25 mouse cellular contexts compared by ENCODE assay signal in genomic region chrX:163027864-163028263, GRCm38 (mm10).
"Had no signal": no experiment of that assay in that cellular context is flagged by ENCODE, and none has a peak within 500 bp of the region (broad histone marks: within the 10 kb centered on the region; RNA-seq: fewer than 3 reads in every experiment).

No protein-coding gene starts in this region.

- H3K27ac ChIP-seq: heart, adult 2 months; heart, embryonic 13.5 days; heart, embryonic 15.5 days; hindbrain, embryonic 13.5 days; hindbrain, embryonic 15.5 days; hindbrain, postnatal 0 days; layer of hippocampus, adult 2 months; left cerebral cortex, adult 2 months; limb, embryonic 10.5 days; limb, embryonic 12.5 days had no signal

- ATAC-seq: hindbrain, postnatal 0 days; intestine, embryonic 16.5 days had no signal

- H3K4me3 ChIP-seq: heart, adult 2 months; heart, embryonic 13.5 days; heart, embryonic 15.5 days; hindbrain, embryonic 13.5 days; hindbrain, embryonic 15.5 days; layer of hippocampus, adult 2 months; left cerebral cortex, adult 2 months; limb, embryonic 10.5 days; limb, embryonic 12.5 days had no signal

- DNase-seq: gastrocnemius, postnatal 14 days; gastrocnemius, postnatal 36 days; heart, adult 11 months; heart, adult 2 months; heart, postnatal 14 days; heart, postnatal 36 days; kidney, adult 11 months; kidney, adult 2 months; kidney, adult 9 months; kidney, postnatal 10 days; kidney, postnatal 25 days; kidney, postnatal 4 days; liver had no signal

- H3K9ac ChIP-seq: heart, embryonic 13.5 days; heart, embryonic 15.5 days; hindbrain, embryonic 13.5 days; hindbrain, embryonic 15.5 days; limb, embryonic 12.5 days had no signal

- H3K36me3 ChIP-seq: hindbrain, embryonic 15.5 days had no signal

- H3K9me3 ChIP-seq: heart, embryonic 13.5 days; heart, embryonic 15.5 days; hindbrain, embryonic 13.5 days; hindbrain, embryonic 15.5 days; limb, embryonic 10.5 days; limb, embryonic 12.5 days had no signal

- H3K4me2 ChIP-seq: heart, embryonic 11.5 days; heart, embryonic 13.5 days; heart, embryonic 15.5 days; hindbrain, embryonic 13.5 days; hindbrain, embryonic 15.5 days; limb, embryonic 12.5 days; liver, embryonic 11.5 days had no signal

- H3K27me3 ChIP-seq: heart, embryonic 13.5 days; heart, embryonic 15.5 days; hindbrain, embryonic 15.5 days had no signal

- H3K4me1 ChIP-seq: heart, embryonic 13.5 days; heart, embryonic 15.5 days; hindbrain, embryonic 13.5 days; hindbrain, embryonic 15.5 days; limb, embryonic 10.5 days; limb, embryonic 12.5 days had no signal
